Mouse (Mus musculus) intestine, embryonic 16.5 days (tissue): Measurements from ENCODE around the gene Stx3. TPM values are rescaled to one million over a fixed set of nuclear protein-coding genes. Genes with fewer than 3 reads are reported as not detected.

Source experiments
- ATAC-seq: fragments of 200-750 bp; cut with Nextera tagmentation; 2 replicates; pipeline ENCODE4 v1.8.0; 2017; ENCODE audit warnings: moderate TSS enrichment, moderate library complexity
- H3K27ac ChIP-seq: fragments of 300-500 bp; sonication (generic); 2 replicates; pipeline ENCODE4 v1.5.1; 2014; ENCODE audit warnings: mild to moderate bottlenecking, low read length
- H3K27me3 ChIP-seq: fragments of 300-500 bp; sonication (generic); replicated peaks from 2 replicates; pipeline ENCODE4 v1.6.1; 2014; ENCODE audit warnings: low read length, control low read depth, mixed read lengths; ENCODE audit not compliant: control insufficient read depth, insufficient read depth
- H3K36me3 ChIP-seq: fragments of 300-500 bp; sonication (generic); 2 replicates; pipeline ENCODE4 v1.6.1; 2014; ENCODE audit warnings: low read length, control low read depth; ENCODE audit not compliant: control insufficient read depth, insufficient read depth
- H3K4me1 ChIP-seq: fragments of 300-500 bp; sonication (generic); 2 replicates; pipeline ENCODE4 v1.6.1; 2014; ENCODE audit warnings: low read length, control low read depth, mixed read lengths; ENCODE audit not compliant: control insufficient read depth, insufficient read depth
- H3K4me2 ChIP-seq: fragments of 300-500 bp; sonication (generic); 2 replicates; pipeline ENCODE4 v1.6.1; 2014; ENCODE audit warnings: low read depth, low read length, control low read depth
- H3K4me3 ChIP-seq: fragments of 300-500 bp; sonication (generic); 2 replicates; pipeline ENCODE4 v1.5.1; 2014; ENCODE audit warnings: mild to moderate bottlenecking, low read length
- H3K9ac ChIP-seq: fragments of 300-500 bp; sonication (generic); 2 replicates; pipeline ENCODE4 v1.6.1; 2014; ENCODE audit warnings: low read depth, low read length
- H3K9me3 ChIP-seq: fragments of 300-500 bp; sonication (generic); 2 replicates; pipeline ENCODE4 v1.6.1; 2016; ENCODE audit warnings: low read length, control low read depth; ENCODE audit not compliant: control insufficient read depth
- WGBS: fragments of 180-500 bp; shearing (Covaris S2); extraction: QIAGEN DNeasy Blood & Tissue Kit; methylation state at CpG from one replicate; pipeline ENCODE4 v1.1.7; 2014; 5-methylcytosine and 5-hydroxymethylcytosine counted together
- polyA plus RNA-seq: library from polyadenylated mRNA; unstranded; fragments of >200 nt; fragmentation: Nextera tagmentation; extraction: Ambion mirVana; gene quantifications from 2 replicates; pipeline ENCODE4 v1.2.1, GENCODE M21; 2015

The Stx3 gene
- polyA plus RNA-seq, 1 experiment from 2014 or later: 55.8 TPM

- H3K27me3 ChIP-seq: no peaks in the 10 kb centered on the region
- no peak for ATAC-seq
- H3K9ac ChIP-seq: no peak overlapping the region
- H3K9me3 ChIP-seq: no peaks in the 10 kb centered on the region
- no peaks in the 10 kb centered on the region for H3K4me1 ChIP-seq
- H3K36me3 ChIP-seq: no peaks in the 10 kb centered on the region
- H3K27ac ChIP-seq: no peak overlapping the region
- WGBS: 76% methylated on average over 3 of the region's 3 CpGs
- H3K4me2 ChIP-seq: no peak overlapping the region
- H3K4me3 ChIP-seq: no peak overlapping the region
These were observed 54.1 kb downstream of the Stx3 start for GRCm38 (mm10) chr19:11765059-11765458.

- ATAC-seq: no peak
- 81% methylated on average over 2 of the region's 2 CpGs for WGBS
- H3K36me3 ChIP-seq: no peaks in the 10 kb centered on the region
These were observed 71.9 kb downstream of the Stx3 start, which contains the start of gene Gif for GRCm38 (mm10) chr19:11747298-11747697. Gif (plus strand) TSS chr19:11747554.

DNA sequence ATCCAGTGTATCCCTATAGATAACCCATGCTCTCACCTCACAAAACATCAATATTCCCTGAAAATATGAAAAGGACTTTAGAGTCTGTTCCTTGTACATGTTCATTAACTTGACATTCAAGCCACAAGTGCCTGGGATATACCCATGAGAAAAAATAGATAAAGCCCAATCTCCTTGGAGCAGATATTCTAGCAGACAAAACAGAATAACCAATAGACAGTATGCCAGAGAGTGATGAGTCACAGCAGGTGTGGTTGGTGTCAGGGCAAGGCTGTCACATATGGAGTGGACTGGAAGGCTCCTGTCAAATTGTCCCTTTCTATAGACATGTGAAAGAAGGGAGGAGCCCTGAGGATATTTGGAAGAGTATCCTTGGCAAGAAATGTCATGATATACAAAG, 73.5 kb downstream of the Stx3 start:
- H3K36me3 ChIP-seq: no peaks in the 10 kb centered on the region
- H3K4me3 ChIP-seq: no peak overlapping the region
- no peak for ATAC-seq
- no peak overlapping the region for H3K27ac ChIP-seq
- H3K4me1 ChIP-seq: no peaks in the 10 kb centered on the region
- no peaks in the 10 kb centered on the region for H3K27me3 ChIP-seq
- no peak overlapping the region for H3K9ac ChIP-seq
- H3K4me2 ChIP-seq: no peak overlapping the region
- H3K9me3 ChIP-seq: no peaks in the 10 kb centered on the region

More at GRCm38 (mm10) chr19:11747298-11747697, 71.9 kb downstream of the Stx3 start, which contains the start of gene Gif:
- no peak within 1 kb of the TSS for H3K4me2 ChIP-seq
- no peaks in the 10 kb centered on the region for H3K9me3 ChIP-seq
- H3K4me1 ChIP-seq: no peaks in the 10 kb centered on the region
- no peak within 1 kb of the TSS for H3K4me3 ChIP-seq
- H3K27ac ChIP-seq: no peak within 1 kb of the TSS
- H3K27me3 ChIP-seq: no peaks in the 10 kb centered on the region
- no peak within 1 kb of the TSS for H3K9ac ChIP-seq

GRCm38 (mm10) chr19:11736455-11736854, 82.7 kb downstream of the Stx3 start:
- ATAC-seq: no peak

DNA sequence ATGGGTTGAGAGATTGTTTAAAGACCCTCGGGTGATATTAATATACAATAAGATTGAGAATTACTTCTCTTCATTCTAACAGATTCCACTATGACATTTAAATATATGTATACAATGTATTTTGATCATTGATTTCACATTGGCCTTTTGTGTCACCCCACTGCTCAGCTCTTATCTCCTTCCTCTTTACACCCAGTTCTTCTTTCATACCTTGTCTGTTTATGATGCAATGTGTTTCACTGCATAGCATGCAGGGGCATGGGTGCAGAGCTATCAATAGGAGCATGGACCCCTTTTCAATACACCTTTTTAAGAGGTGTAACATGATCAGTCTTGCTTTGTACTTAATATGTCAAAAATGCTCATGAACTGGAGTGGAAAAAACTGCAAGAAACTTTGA, 88.9 kb downstream of the Stx3 start:
- H3K36me3 ChIP-seq: no peaks in the 10 kb centered on the region
- H3K4me2 ChIP-seq: no peak overlapping the region
- whole genome bisulfite sequencing: 71% methylated on average over 1 of the region's 1 CpGs
- no peak overlapping the region for H3K27ac ChIP-seq
- H3K4me1 ChIP-seq: no peaks in the 10 kb centered on the region
- no peak for ATAC-seq
- no peaks in the 10 kb centered on the region for H3K9me3 ChIP-seq
- H3K27me3 ChIP-seq: no peaks in the 10 kb centered on the region
- no peak overlapping the region for H3K9ac ChIP-seq
- no peak overlapping the region for H3K4me3 ChIP-seq

More at GRCm38 (mm10) chr19:11736455-11736854, 82.7 kb downstream of the Stx3 start:
- WGBS: 23% methylated on average over 1 of the region's 1 CpGs
- H3K9ac ChIP-seq: no peak overlapping the region
- no peaks in the 10 kb centered on the region for H3K4me1 ChIP-seq
- H3K27me3 ChIP-seq: no peaks in the 10 kb centered on the region
- no peak overlapping the region for H3K27ac ChIP-seq
- no peaks in the 10 kb centered on the region for H3K36me3 ChIP-seq
- H3K9me3 ChIP-seq: no peaks in the 10 kb centered on the region
- H3K4me3 ChIP-seq: no peak overlapping the region
- no peak overlapping the region for H3K4me2 ChIP-seq

DNA sequence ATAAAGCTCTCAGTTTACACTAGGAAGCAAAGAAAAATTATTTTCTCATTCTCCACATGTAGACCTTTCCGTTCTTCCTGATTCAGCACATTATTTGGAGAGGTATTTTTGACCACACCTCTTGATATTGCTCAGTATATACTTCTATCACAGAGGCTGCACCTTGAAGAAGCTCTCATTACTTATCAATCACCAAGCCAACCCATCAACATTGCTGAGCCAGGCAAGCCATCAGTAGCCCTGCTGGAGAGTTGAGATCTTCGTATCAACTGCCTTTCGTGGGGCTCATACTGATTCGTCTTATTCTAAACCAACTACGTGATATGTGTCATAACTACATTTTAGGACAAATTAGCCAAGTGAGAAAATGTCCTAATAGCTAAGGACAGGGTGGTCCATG, 91.9 kb downstream of the Stx3 start:
- H3K9me3 ChIP-seq: no peaks in the 10 kb centered on the region
- no peak overlapping the region for H3K9ac ChIP-seq
- no peak overlapping the region for H3K27ac ChIP-seq
- no peak overlapping the region for H3K4me2 ChIP-seq
- ATAC-seq: no peak
- no peak overlapping the region for H3K4me3 ChIP-seq
- no peaks in the 10 kb centered on the region for H3K27me3 ChIP-seq
- H3K4me1 ChIP-seq: no peaks in the 10 kb centered on the region
- no peaks in the 10 kb centered on the region for H3K36me3 ChIP-seq
- 93% methylated on average over 5 of the region's 5 CpGs for WGBS

DNA sequence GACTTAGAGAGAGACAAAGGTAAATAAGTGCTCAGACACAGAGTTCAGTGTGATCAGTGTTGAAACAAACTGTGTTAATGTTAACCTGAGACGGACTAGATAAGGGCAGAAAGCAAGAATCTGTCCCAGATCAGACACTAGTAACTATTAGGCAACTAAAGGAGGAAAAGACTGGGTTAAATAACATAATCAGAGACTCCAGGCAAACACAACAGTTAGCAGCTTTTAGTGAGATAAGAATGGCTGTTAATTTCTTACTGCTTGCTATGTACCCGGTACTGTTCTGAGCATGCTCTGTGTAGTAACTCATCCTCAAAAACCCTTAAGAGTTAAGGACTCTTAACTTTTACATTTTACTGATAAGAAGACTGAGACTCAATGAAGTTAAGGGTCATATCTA, 93.3 kb downstream of the Stx3 start:
- Histone ChIP-seq H3K36me3 (no peaks in the 10 kb centered on the region), H3K4me2 (no peak overlapping the region), H3K9ac (no peak overlapping the region), H3K9me3 (no peaks in the 10 kb centered on the region), H3K27me3 (no peaks in the 10 kb centered on the region), H3K27ac (no peak overlapping the region), H3K4me3 (no peak overlapping the region), H3K4me1 (no peaks in the 10 kb centered on the region)
- no peak for ATAC-seq
- WGBS: 61% methylated on average over 2 of the region's 2 CpGs

Other genes starting within 250 kb of the Stx3 start
- gene Ms4a6d, start 214.6 kb downstream of the Stx3 start, polyA plus RNA-seq: 4.9 and 6.0 TPM in 2 replicates
- gene Ms4a2, start 195.7 kb downstream of the Stx3 start, polyA plus RNA-seq: 0.15 and 0.40 TPM in 2 replicates
- gene Ms4a3, start 178.6 kb downstream of the Stx3 start, polyA plus RNA-seq: 0.42 TPM in 1 of 2 replicates, not detected in the other
- gene Oosp2, start 158.8 kb downstream of the Stx3 start, polyA plus RNA-seq: not detected in 2 replicates
- gene Oosp1, start 128.3 kb downstream of the Stx3 start, polyA plus RNA-seq: not detected in 2 replicates
- gene Oosp3, start 122.3 kb downstream of the Stx3 start, polyA plus RNA-seq: not detected in 2 replicates
- not detected in 2 replicates for gene Gif, start 71.8 kb downstream of the Stx3 start, polyA plus RNA-seq
- 56.3 and 62.2 TPM in 2 replicates for gene Mrpl16, start 49.0 kb downstream of the Stx3 start, polyA plus RNA-seq
- gene Olfr1417, start 19.8 kb upstream of the Stx3 start, polyA plus RNA-seq: not detected in 2 replicates
- gene Olfr1418, start 41.7 kb upstream of the Stx3 start, polyA plus RNA-seq: not detected in 2 replicates
- not detected in 2 replicates for gene Olfr1419, start 55.7 kb upstream of the Stx3 start, polyA plus RNA-seq
- gene Olfr1420, start 67.2 kb upstream of the Stx3 start, polyA plus RNA-seq: not detected in 2 replicates
- 17.3 and 18.8 TPM in 2 replicates for gene Patl1, start 93.0 kb upstream of the Stx3 start, polyA plus RNA-seq
- 3.3 and 3.8 TPM in 2 replicates for gene Osbp, start 146.5 kb upstream of the Stx3 start, polyA plus RNA-seq
- gene Olfr1423, start 221.9 kb upstream of the Stx3 start, polyA plus RNA-seq: not detected in 2 replicates
- not detected in 2 replicates for gene Olfr1424, start 243.3 kb upstream of the Stx3 start, polyA plus RNA-seq